Mouse (Mus musculus) embryo, embryonic 10.5 days (tissue): Measurements from ENCODE around the gene Kalrn.

Experiments used
- DNase-seq: peaks from one replicate; pipeline ENCODE4 v3.0.0-alpha.2; 2015; ENCODE audit warnings: low spot score

The Kalrn gene

GRCm38 (mm10) chr16:34573151-34573802 lies at the start of gene Kalrn:
TSS of gene Kalrn (minus strand) at chr16:34573532.
- peak; percentile 92 for DNase-seq

GRCm38 (mm10) chr16:34614021-34614420 lies 40.7 kb upstream of the Kalrn start:
- DNase-seq = no peak

- DNase-seq = no peak
Measured at GRCm38 (mm10) chr16:34610137-34610536, 36.8 kb upstream of the Kalrn start.

- DNase-seq = peak; percentile 59
Measured at GRCm38 (mm10) chr16:34605679-34606078, 32.3 kb upstream of the Kalrn start.

- DNase-seq = no peak
Measured at GRCm38 (mm10) chr16:34603854-34604253, 30.5 kb upstream of the Kalrn start.

GRCm38 (mm10) chr16:34603076-34603475 lies 29.7 kb upstream of the Kalrn start:
- DNase-seq = no peak

DNA sequence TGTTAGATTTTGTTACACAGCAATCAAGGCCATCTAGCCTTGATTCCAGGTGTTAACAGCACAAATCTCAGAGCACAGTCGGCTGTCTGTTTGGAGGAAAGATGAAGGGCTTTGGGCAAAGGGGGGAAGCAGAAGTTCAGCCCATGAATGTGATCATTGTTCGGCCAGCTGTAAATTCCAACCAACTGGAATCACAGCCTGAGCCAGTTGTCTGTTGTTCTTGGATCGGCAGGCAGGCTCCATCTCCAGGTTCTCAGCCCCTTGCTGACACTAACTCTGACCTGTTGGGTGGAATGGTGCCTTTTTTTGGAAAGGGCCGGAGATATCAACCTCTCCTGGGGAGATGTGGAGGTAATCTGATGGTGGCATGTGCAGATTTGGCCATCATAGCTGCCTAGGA lies 28.6 kb upstream of the Kalrn start:
- peak; percentile 14 for DNase-seq

- DNase-seq = no peak
Measured at GRCm38 (mm10) chr16:34595294-34595693, 22.0 kb upstream of the Kalrn start.

- no peak for DNase-seq
Measured at GRCm38 (mm10) chr16:34594597-34595262, 21.4 kb upstream of the Kalrn start.

DNA sequence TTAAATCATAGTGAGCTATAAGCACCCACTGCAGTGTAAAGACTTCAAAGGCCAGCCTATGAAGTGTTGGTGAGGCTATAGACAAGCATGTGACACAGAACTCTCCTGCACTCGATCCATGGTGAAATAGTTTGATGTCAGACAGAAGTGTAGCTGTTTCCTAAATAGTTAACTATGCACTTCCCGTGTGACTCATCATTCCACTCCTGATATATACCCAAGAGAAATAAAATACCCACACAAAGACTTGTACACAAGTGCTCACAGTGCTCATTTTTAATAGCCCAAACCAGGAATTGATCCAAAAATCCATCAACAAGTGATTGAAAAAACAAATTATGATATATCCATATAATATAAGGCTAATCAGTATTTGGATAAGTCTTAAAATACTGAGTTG lies 19.4 kb upstream of the Kalrn start:
- DNase-seq = no peak

DNA sequence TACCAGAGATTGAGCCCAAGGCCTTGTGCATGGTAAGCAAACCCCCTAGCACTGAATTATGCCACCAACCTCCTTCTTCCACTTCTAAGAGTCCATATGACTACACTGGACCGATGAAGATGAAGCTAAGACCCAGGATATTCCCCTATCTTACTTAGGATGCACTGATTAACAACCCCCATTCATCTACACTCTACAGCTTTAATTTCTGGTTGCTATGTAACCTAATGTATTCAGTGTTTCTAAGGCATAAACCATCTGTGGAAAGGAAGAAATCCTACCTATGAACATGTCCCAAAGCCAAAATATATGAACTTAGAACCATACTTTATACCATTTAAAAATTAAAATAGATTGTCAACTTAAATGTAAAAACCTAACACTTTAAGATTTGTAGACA lies 18.6 kb upstream of the Kalrn start:
- no peak for DNase-seq

DNA sequence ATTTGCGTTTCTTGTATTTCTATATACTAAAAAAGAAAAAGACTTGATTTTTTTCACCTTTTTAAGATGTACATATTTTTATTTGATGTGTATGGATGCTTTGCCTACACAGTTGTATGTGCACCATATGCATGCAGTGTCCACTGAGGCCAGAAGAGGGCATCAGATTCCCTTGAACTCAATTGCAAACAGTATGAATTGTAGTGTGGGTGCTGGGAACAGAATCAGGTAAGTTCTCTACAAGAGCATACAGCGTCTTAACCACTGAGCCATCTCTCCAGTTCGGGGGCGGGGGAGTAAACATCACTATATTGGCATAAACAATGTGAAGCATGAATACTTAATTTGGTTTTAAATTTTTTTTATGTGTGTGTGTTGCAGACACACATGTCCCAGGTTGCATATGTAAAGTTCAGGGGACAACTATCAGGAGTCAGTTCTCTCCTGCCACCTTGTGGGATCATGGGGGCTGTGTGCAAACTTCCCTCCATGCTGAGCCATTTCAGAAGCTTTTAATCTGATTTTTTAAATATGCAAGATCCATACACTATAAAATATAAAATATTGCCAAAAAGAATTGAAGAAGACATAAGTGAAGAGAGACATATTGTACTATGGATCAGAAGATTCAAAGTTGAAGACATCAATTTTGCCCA lies 6.5 kb upstream of the Kalrn start:
- DNase-seq = no peak

GRCm38 (mm10) chr16:34573856-34574491 lies 642 bp upstream of the Kalrn start:
- DNase-seq = peak; percentile 67

GRCm38 (mm10) chr16:34572406-34573150 lies 754 bp downstream of the Kalrn start:
- DNase-seq = peak; percentile 70

- peak; percentile 80 for DNase-seq
Measured at GRCm38 (mm10) chr16:34571931-34572405, 1.4 kb downstream of the Kalrn start.

DNA sequence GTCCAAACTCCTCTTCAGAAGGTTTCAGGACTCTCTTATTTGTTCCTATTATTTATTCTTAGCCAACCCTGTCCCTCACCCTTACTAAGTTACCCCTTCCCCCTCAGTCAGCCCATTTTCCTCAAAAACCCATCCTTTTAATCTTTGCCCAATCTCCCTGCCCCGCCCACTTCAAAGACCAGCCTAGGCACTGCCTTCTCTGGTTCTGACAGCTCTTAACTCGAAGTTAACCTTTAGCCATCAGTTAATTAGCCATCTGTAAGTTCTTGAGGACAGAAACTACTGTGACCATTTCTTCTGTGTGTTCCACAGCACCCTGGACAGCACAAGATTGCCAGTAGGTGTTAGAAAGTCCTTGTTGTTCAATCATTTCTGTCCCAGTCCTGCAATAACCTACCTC lies 3.4 kb downstream of the Kalrn start:
- DNase-seq = no peak

DNA sequence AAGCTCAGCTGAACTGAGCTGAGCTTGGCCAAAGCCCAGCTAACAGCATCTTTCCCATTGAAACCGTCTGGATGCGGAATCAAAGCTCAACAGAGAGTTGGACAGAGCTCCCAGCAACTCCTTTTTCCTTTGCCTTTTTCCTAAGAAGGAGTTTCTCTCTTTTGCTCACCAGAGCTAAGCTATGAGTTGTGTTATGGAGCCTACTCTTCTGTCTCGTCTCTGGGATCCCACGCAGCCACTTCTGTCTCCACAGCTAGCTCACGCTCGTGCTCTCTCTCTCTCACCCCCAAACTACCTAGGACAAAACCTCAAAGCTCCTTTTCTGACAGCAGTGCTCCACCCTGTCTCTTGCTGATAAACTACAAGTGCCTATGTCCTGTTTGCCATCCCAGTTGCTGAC lies 4.5 kb downstream of the Kalrn start:
- DNase-seq = no peak

DNA sequence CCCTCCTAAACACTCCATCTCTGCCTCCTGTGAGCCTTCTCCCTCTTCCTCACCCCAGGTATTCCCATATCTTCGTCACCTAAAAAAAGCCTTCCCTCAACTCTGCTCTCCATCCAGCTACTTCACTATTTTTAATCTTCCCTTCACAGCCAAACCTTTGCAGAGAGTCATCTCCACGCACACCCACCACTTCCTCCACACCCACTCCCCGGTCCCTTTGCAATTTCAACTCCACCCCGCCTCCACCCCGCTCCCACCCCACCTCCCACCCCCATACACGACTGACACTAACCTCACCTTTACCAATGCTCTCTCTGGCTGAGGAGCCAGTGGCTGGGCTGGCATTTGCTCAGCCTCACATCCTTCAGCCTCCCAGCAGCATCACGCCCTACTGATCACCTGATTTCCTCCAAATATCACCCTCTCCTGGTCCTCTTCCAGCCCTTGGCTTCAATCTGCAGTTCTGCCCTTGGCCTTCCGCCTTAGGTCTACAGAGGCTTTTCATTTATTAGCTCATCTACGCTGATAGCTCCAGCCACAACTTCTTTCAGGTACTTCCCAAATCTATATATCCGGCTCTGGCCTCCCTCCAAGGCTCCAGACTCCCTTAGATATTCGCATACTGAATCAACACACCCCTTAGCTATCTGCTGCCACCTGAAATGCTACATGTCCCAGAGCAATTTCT lies 9.6 kb downstream of the Kalrn start:
- DNase-seq = no peak

- DNase-seq = peak; percentile 55
Measured at GRCm38 (mm10) chr16:34561734-34562135, 11.6 kb downstream of the Kalrn start.

- no peak for DNase-seq
Measured at GRCm38 (mm10) chr16:34560814-34561213, 12.5 kb downstream of the Kalrn start.

GRCm38 (mm10) chr16:34560411-34560810 lies 12.9 kb downstream of the Kalrn start:
- DNase-seq = no peak
